ENCODE assay signal across 27 mouse cellular contexts in the genomic region with DNA sequence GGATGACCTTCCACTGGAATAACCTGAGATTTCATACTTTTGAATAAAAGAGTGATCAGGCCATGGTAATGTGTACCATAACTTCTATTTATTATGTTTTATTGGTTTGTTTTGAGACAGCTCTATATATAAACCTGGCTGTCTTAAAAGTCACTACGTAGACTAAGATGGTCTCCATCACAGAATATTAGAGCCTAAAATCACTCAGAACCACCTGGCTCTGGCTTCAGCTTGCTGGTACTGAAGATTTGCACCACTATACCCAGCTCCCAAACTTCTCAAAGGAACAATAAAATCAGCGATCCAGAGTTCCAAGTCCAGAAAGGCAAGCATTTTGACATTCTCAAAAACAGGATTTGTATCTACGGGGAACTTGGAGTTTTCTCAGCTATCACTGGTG. TPM values are rescaled to one million over a fixed set of nuclear protein-coding genes. Genes with fewer than 3 reads are reported as not detected.
"Had no signal": no experiment of that assay in that cellular context is flagged by ENCODE, and none has a peak within 500 bp of the region (broad histone marks: within the 10 kb centered on the region; RNA-seq: fewer than 3 reads in every experiment).

A gene (plus strand): TSS at position 301 of the 400 bp plus-strand sequence.

- DNase-seq: heart, postnatal 14 days; heart, postnatal 36 days; heart, postnatal 4 days; kidney, adult 11 months; kidney, adult 18-20 months; kidney, adult 2 months; kidney, adult 8-10 months; kidney, adult 9 months; kidney, postnatal 10 days; kidney, postnatal 14 days; kidney, postnatal 25 days; kidney, postnatal 36 days; kidney, postnatal 4 days; layer of hippocampus, adult 9-11 months; layer of hippocampus, postnatal 36 days had no signal

RNA-seq across cellular contexts. Expression of the gene that starts here (rescaled TPM):
- total RNA-seq: heart, postnatal 14 days; heart, postnatal 25 days; heart, postnatal 36 days; heart, postnatal 4 days; hematopoietic stem cell, adult 5-6 weeks; hindbrain, postnatal 0 days; layer of hippocampus, adult 18-20 months; layer of hippocampus, adult 2 months; layer of hippocampus, adult 8-10 months; layer of hippocampus, postnatal 10 days; layer of hippocampus, postnatal 14 days; layer of hippocampus, postnatal 25 days; layer of hippocampus, postnatal 36 days; left cerebral cortex, adult 18-20 months; left cerebral cortex, adult 2 months; left cerebral cortex, adult 8-10 months had no signal
